Mouse (Mus musculus) midbrain, embryonic 12.5 days (tissue): ENCODE measurements at regions not wholly inside any gene's neighbourhood (a gene's known extent, or its start where the extent isn't known, plus 50 kb on each side); places are given as distances from the start of the nearest gene placed in this dataset. TPM values are rescaled to one million over a fixed set of nuclear protein-coding genes. Genes with fewer than 3 reads are reported as not detected.

Experiments
- ATAC-seq: fragments of 200-750 bp; cut with Nextera tagmentation; 2 replicates; pipeline ENCODE4 v1.8.0; 2017; ENCODE audit warnings: low read depth, moderate TSS enrichment, moderate library complexity; ENCODE audit not compliant: low FRiP score
- H3K27ac ChIP-seq: fragments of 300-500 bp; sonication (generic); replicated peaks from 2 replicates; pipeline ENCODE4 v1.5.1; 2016; ENCODE audit warnings: mild to moderate bottlenecking
- H3K27me3 ChIP-seq: fragments of 300-500 bp; sonication (generic); 2 replicates; pipeline ENCODE4 v1.6.1; 2016; ENCODE audit warnings: mild to moderate bottlenecking
- H3K36me3 ChIP-seq: fragments of 300-500 bp; sonication (generic); 2 replicates; pipeline ENCODE4 v1.6.1; 2016
- H3K4me1 ChIP-seq: fragments of 300-500 bp; sonication (generic); 2 replicates; pipeline ENCODE4 v1.6.1; 2016
- H3K4me2 ChIP-seq: fragments of 300-500 bp; sonication (generic); replicated peaks from 2 replicates; pipeline ENCODE4 v1.6.1; 2016; ENCODE audit warnings: mild to moderate bottlenecking, moderate library complexity
- H3K4me3 ChIP-seq: fragments of 300-500 bp; sonication (generic); 2 replicates; pipeline ENCODE4 v1.5.1; 2016; ENCODE audit warnings: mild to moderate bottlenecking
- H3K9ac ChIP-seq: fragments of 300-500 bp; sonication (generic); replicated peaks from 2 replicates; pipeline ENCODE4 v1.6.1; 2016; ENCODE audit warnings: mild to moderate bottlenecking, moderate library complexity
- H3K9me3 ChIP-seq: fragments of 300-500 bp; sonication (generic); 2 replicates; pipeline ENCODE4 v1.6.1; 2016; ENCODE audit warnings: mild to moderate bottlenecking
- WGBS: fragments of 180-500 bp; shearing (Covaris S2); methylation state at CpG from one replicate; pipeline ENCODE4 v1.1.7; 2016; 5-methylcytosine and 5-hydroxymethylcytosine counted together
- microRNA-seq: library from miRNA; unstranded; fragments of <30 nt; microRNA quantifications from one replicate; pipeline ENCODE4, GENCODE M21; 2017

GRCm38 (mm10) chr1:29405807-29406206 lies 625.8 kb upstream of the Gm597 start:
- Histone ChIP-seq H3K9ac (no peak overlapping the region), H3K36me3 (no peaks in the 10 kb centered on the region), H3K27ac (no peak overlapping the region), H3K4me2 (no peak overlapping the region), H3K4me1 (no peaks in the 10 kb centered on the region), H3K27me3 (no peaks in the 10 kb centered on the region), H3K4me3 (no peak overlapping the region), H3K9me3 (no peaks in the 10 kb centered on the region)
- no peak for ATAC-seq
- 68% methylated on average over 5 of the region's 5 CpGs for WGBS

- Histone ChIP-seq H3K27ac (no peak overlapping the region), H3K4me1 (no peaks in the 10 kb centered on the region), H3K4me3 (no peak overlapping the region), H3K36me3 (no peaks in the 10 kb centered on the region), H3K9ac (no peak overlapping the region), H3K4me2 (no peak overlapping the region), H3K9me3 (no peaks in the 10 kb centered on the region), H3K27me3 (no peaks in the 10 kb centered on the region)
- no peak for ATAC-seq
- WGBS = 84% methylated on average over 6 of the region's 6 CpGs
Observed at GRCm38 (mm10) chr1:29404139-29404538, 624.1 kb upstream of the Gm597 start.

GRCm38 (mm10) chr1:29363783-29364182 lies 583.7 kb upstream of the Gm597 start:
- H3K4me1 ChIP-seq = no peaks in the 10 kb centered on the region
- no peaks in the 10 kb centered on the region for H3K27me3 ChIP-seq
- H3K9ac ChIP-seq = no peak overlapping the region
- 69% methylated on average over 1 of the region's 1 CpGs for WGBS
- no peak for ATAC-seq
- H3K27ac ChIP-seq = no peak overlapping the region
- no peaks in the 10 kb centered on the region for H3K36me3 ChIP-seq
- no peak overlapping the region for H3K4me3 ChIP-seq
- no peak overlapping the region for H3K4me2 ChIP-seq
- H3K9me3 ChIP-seq = no peaks in the 10 kb centered on the region

GRCm38 (mm10) chr1:29341587-29341986 lies 561.5 kb upstream of the Gm597 start:
- Histone ChIP-seq H3K27me3 (no peaks in the 10 kb centered on the region), H3K4me3 (no peak overlapping the region), H3K9me3 (no peaks in the 10 kb centered on the region), H3K36me3 (no peaks in the 10 kb centered on the region), H3K4me2 (no peak overlapping the region), H3K27ac (no peak overlapping the region), H3K4me1 (peaks cover 4% of the 10 kb centered on the region; the same call in 1 of the 2 replicates), H3K9ac (no peak overlapping the region)
- ATAC-seq = peak; percentile 62; the same call in 1 of the 2 replicates
- 22% methylated on average over 2 of the region's 2 CpGs for WGBS

GRCm38 (mm10) chr1:29340945-29341344 lies 560.9 kb upstream of the Gm597 start:
- Histone ChIP-seq H3K4me3 (no peak overlapping the region), H3K36me3 (no peaks in the 10 kb centered on the region), H3K4me2 (no peak overlapping the region), H3K27me3 (no peaks in the 10 kb centered on the region), H3K27ac (no peak overlapping the region), H3K9me3 (no peaks in the 10 kb centered on the region), H3K9ac (no peak overlapping the region), H3K4me1 (peaks cover 4% of the 10 kb centered on the region; the same call in 1 of the 2 replicates)
- ATAC-seq = no peak
- WGBS = 81% methylated on average over 3 of the region's 3 CpGs

- no peak for ATAC-seq
- H3K9me3 ChIP-seq = no peaks in the 10 kb centered on the region
- H3K4me1 ChIP-seq = no peaks in the 10 kb centered on the region
- H3K27ac ChIP-seq = no peak overlapping the region
- H3K27me3 ChIP-seq = no peaks in the 10 kb centered on the region
- H3K9ac ChIP-seq = no peak overlapping the region
- no peak overlapping the region for H3K4me2 ChIP-seq
- no peaks in the 10 kb centered on the region for H3K36me3 ChIP-seq
- no peak overlapping the region for H3K4me3 ChIP-seq
Observed at GRCm38 (mm10) chr1:29328930-29329329, 548.9 kb upstream of the Gm597 start.

Small RNA genes in the stretch of these regions (microRNA-seq; reads per million reads assigned to microRNA genes)
- not detected for gene Gm23785
